Mouse (Mus musculus) R1 (cell line): Measurements from ENCODE around the gene Adgre5.

ENCODE experiments used
- DNase-seq: peaks from one replicate; pipeline ENCODE4 v3.0.0-alpha.2; 2018; ENCODE audit warnings: low read depth, low spot score

Gene Adgre5

GRCm38 (mm10) chr8:83693609-83694236, 47.4 kb downstream of the Adgre5 start:
- DNase-seq = no peak

GRCm38 (mm10) chr8:83689264-83689663, 51.9 kb downstream of the Adgre5 start:
- no peak for DNase-seq

GRCm38 (mm10) chr8:83684517-83684916, 56.6 kb downstream of the Adgre5 start:
- no peak for DNase-seq

- DNase-seq = no peak
These were observed 60.0 kb downstream of the Adgre5 start for GRCm38 (mm10) chr8:83681099-83681498.

GRCm38 (mm10) chr8:83680603-83681002, 60.5 kb downstream of the Adgre5 start:
- DNase-seq = no peak

- no peak for DNase-seq
These were observed 61.3 kb downstream of the Adgre5 start for GRCm38 (mm10) chr8:83679866-83680265.

- DNase-seq = no peak
These were observed 66.6 kb downstream of the Adgre5 start for GRCm38 (mm10) chr8:83674497-83674896.
